Mouse (Mus musculus) lung, postnatal 0 days (tissue): ENCODE data around the gene Tbata.

Experiments used
- CTCF ChIP-seq: IDR thresholded peaks from 2 replicates; pipeline ENCODE4 v1.5.1; 2016; ENCODE audit warnings: antibody characterized with exemption, mild to moderate bottlenecking
- EP300 ChIP-seq: IDR thresholded peaks from 2 replicates; pipeline ENCODE4 v1.6.1; 2016; ENCODE audit warnings: antibody characterized with exemption, mild to moderate bottlenecking, control low read depth

DNA sequence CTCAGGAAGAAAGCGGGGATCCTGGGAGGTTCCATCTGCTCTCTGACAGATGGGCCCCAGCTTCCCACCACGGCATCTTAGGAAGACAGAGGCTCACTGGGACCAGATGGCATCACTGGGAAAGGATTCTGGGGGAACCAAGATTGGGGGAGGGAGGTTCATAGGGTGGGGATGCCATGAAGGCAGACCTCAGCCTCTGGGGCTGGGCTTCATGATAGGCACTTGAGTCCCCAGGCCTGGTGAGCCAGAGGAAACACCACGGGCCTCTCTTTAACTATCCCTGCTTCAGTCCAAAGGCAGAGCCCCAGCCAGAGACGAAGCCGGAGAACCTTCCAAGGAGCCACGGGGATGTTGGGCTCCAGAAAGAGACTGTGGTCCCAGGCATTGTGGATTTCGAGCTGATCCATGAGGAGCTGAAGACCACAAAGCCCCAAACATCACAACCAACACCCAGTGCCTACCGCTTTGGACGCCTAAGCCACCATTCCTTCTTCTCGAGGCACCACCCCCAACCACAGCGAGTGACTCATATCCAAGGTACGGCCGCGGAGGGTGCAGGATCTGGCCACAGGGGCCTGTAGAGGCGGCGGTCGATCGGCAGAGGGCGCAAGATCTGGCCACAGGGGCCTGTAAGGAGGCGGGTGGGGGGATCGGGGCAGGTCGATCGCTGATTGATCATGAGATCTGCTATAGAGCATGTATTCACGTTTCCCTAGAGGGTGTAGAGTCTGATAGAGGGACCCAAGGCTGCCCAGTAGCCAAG, 3.9 kb downstream of the Tbata start:
- peak; percentile 71 for TF ChIP-seq CTCF
- no peak for TF ChIP-seq EP300
